Mouse (Mus musculus) erythroid progenitor cell, adult 5-6 weeks (primary cell): ENCODE measurements around the gene Gcc1. TPM values are rescaled to one million over a fixed set of nuclear protein-coding genes. Genes with fewer than 3 reads are reported as not detected.

ENCODE experiments used
- total RNA-seq, 2 experiments: library from RNA; stranded (forward) in 1 of 2; stranded (reverse) in 1 of 2; fragments of 150-400 nt in 1 of 2; fragments of 186-747, 209-891 nt in 1 of 2; gene quantifications; 2 replicates each; pipeline versions ENCODE4 v1.2.3 to v1.2.4; 2015 to 2017; ENCODE audit warnings: low replicate concordance in 2 of 2

Gene Gcc1
- total RNA-seq, 2 experiments from 2014 or later: 7.1 to 14.7 TPM

Other genes starting within 250 kb of the Gcc1 start
- 92.2 and 116 TPM in 2 replicates for gene Zfp800, start 30.4 kb downstream of the Gcc1 start, total RNA-seq (2015; ENCODE audit: low replicate concordance)
- gene Zfp800, start 30.4 kb downstream of the Gcc1 start, total RNA-seq (2017; ENCODE audit: low replicate concordance): 92.7 and 100 TPM in 2 replicates
- gene Arf5, start 4.8 kb downstream of the Gcc1 start, total RNA-seq (2015; ENCODE audit: low replicate concordance): 262 and 308 TPM in 2 replicates
- 208 and 225 TPM in 2 replicates for gene Arf5, start 4.8 kb downstream of the Gcc1 start, total RNA-seq (2017; ENCODE audit: low replicate concordance)
- not detected in 2 replicates for gene Fscn3, start 601 bp downstream of the Gcc1 start, total RNA-seq (2015; ENCODE audit: low replicate concordance)
- gene Fscn3, start 601 bp downstream of the Gcc1 start, total RNA-seq (2017; ENCODE audit: low replicate concordance): 0.39 TPM in 1 of 2 replicates, not detected in the other
- not detected in 2 replicates for gene Pax4, start 21.0 kb upstream of the Gcc1 start, total RNA-seq (2015; ENCODE audit: low replicate concordance)
- gene Pax4, start 21.0 kb upstream of the Gcc1 start, total RNA-seq (2017; ENCODE audit: low replicate concordance): not detected in 2 replicates
- 21.3 and 26.0 TPM in 2 replicates for gene Snd1, start 46.7 kb upstream of the Gcc1 start, total RNA-seq (2015; ENCODE audit: low replicate concordance)
- gene Snd1, start 46.7 kb upstream of the Gcc1 start, total RNA-seq (2017; ENCODE audit: low replicate concordance): 19.9 and 40.8 TPM in 2 replicates